Mouse (Mus musculus): ENCODE measurements at regions not wholly inside any gene's neighbourhood (a gene's known extent, or its start where the extent isn't known, plus 50 kb on each side); places are given as distances from the start of the nearest gene placed in this dataset.
A peak's percentile ranks its signal among the peaks of the same experiment; 100 is the strongest.

DNA sequence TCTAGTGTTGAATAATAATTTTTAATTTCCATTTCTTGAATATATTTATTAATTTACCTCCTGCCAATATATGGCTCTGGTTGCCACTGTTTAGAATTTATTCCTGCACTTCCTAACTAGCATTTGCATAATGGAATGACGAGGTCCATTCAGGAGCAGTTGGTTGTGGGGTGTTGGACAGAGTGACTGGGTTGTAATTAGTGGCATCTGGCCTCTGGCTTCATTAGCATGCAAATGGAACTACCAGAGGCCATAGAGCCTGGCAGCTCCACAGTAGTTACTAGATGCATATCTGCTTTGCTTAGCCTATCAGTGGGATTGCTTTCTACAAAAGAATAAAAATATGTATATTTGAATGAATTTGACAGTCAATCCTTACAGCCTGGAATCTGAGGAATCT is 1099.6 kb upstream of the Cdh8 start:
- intact Hi-C loops (cut with DNase I): no loop called here
- DNase-seq (ENCODE audit: low spot score in 2 of 2): no peak

DNA sequence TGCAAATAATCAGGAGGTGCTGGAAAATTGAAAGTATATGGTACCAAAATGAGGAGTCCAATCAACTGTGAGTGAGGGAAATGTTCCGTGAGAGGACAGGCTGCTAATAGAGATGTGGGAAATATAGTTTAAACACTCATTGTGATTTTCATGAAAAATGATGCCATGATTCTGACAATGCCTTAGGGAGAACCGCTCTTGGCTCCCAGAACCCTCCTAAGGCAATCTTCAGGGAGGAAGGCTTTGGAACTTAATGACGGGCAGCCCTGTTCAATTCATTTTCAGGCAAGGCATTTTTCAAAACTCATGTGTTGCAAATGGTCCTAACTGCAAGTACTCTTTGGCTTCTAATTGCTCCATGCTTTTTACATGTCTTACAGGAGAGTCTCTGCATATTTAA is 1098.9 kb upstream of the Cdh8 start:
- intact Hi-C loops (cut with DNase I): no loop called here
- DNase-seq (ENCODE audit: low spot score in 2 of 2): no peak

DNA sequence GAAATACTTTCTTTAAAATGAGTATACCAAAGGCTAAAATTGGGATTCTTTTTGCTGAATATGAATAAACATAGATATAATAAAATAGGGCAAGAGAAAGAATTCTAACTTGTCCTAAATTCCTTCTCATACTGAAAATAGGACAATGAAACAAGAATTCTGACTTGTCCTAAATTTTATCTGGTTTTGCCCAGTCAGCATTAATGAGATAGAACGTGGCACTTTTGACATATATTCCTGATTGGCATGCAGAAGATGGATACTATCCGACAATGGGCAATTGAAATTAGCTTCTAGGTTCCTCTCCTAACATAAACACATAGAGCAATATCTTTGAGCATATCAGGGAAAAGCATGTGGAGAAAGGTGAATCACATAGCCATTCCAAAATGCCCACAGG is 1090.2 kb upstream of the Cdh8 start:
- intact Hi-C loops (cut with DNase I): no loop called here
- DNase-seq (ENCODE audit: low spot score in 2 of 2): no peak

DNA sequence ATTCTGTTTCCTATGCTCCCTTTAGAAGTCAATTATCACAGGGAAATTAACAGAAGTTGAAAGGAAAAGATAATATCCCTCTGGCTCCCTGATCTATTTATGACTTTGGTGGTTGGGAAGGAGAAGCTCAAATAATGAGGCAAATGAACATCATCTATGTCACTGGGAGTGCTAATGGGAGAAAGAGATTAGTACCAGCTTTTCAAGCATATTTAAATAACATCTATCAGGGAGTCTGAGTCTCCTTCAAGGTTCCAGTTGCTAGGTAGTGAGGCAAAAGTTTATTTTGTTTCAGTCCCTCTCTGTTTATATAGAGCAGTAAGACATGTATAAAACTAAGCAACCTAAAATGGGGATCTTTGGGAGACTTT is 1084.1 kb upstream of the Cdh8 start:
- intact Hi-C loops (cut with DNase I): no loop called here
- no peak for DNase-seq (ENCODE audit: low spot score in 2 of 2)

DNA sequence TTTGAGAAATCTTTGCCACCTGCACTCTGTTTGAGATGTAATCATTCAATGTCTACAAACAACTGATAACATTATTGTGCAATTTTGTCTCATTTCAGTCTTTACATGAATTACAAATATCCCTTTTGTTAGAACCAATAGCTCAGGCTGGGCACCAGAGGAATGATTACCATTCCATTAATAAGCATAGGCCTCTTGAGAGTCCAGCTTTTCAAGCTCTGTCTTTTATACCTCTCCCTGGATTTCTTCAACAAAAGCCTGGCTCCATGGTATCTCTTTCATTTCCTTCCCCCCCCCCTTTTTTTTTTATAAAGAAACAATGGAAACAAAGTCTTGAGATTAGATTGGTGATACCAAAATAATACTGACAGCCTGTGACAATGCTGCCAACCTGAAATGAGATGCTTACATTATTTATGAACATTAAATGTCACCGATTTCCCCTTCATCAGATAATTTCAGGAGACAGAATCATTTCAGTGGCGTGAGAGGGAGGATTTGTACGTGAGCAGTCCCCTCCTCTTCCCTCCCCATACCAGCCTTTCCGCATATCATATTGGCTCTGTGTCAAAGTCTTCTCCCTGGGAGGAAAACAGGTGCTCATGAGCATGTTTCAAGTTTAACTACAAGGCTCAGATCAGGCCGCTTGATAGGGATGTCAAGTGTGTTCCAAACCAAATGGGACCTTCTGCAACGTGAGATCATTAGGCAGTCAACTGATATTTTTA is 1083.5 kb upstream of the Cdh8 start:
- intact Hi-C loops (cut with DNase I): no loop called here
- no peak for DNase-seq (ENCODE audit: low spot score in 2 of 2)

DNA sequence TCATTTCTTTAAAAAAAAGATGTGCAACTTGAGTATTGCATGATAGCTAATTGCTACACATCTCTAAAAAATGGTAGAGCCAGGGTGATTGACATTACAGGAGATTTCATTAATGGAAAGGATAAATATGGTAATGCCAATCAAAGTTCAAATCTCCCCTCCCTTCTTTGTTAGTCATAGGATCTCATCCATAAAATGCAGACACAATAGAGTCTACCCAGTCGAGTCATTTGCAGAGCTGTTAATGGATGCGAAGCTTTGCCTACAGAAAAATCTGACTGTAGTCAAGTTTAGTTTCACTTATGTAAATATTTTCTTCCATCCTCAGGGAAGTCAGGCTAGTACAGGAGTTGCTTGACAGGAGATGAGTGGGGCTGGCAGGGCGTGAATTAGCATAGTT is 1078.2 kb upstream of the Cdh8 start:
- intact Hi-C loops (cut with DNase I): no loop called here
- no peak for DNase-seq (ENCODE audit: low spot score in 2 of 2)

DNA sequence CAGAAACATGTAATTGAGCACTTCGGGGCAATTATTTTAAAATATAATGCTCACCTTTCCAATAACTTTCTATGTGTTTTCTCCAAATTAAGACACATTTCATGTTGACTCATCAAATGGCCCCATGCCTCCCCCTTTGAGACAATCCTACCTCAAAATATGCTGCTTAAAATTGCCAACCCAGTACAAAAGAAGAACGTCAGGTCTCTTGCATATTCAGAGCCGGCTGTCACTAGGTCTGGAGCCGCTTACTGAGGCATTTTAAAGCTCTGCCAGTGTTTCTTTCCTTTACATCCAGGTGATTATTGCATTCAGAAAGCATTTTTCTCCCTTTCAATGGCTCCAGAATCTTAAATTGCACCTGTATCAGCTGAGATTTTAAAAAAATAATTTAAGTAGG is 1059.7 kb upstream of the Cdh8 start:
- intact Hi-C loops (cut with DNase I): no loop called here

DNA sequence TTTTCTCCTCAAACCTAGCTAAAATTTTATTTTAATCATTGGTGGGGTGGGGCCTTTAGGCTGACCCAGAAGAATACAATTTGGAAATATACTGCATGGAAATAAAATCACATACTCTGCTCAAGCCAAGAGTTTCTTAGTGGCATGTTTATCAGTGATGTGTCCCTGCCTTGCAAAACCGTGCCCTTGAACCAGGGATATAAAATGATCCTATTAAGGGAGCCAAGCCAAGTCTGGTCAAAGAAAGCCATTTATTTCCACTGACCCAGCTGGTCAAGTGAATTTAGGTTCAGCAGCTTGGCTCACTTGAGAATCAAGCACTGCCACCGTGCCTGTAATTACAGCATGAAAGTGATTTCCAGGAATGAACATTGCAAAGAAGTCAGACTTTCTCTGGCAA is 1035.0 kb upstream of the Cdh8 start:
- no peak for DNase-seq (ENCODE audit: low spot score in 2 of 2)

More for the DNA sequence above, 1059.7 kb upstream of the Cdh8 start:
- DNase-seq (ENCODE audit: low spot score in 2 of 2): peak in 1 of 2 experiments; percentile 5

DNA sequence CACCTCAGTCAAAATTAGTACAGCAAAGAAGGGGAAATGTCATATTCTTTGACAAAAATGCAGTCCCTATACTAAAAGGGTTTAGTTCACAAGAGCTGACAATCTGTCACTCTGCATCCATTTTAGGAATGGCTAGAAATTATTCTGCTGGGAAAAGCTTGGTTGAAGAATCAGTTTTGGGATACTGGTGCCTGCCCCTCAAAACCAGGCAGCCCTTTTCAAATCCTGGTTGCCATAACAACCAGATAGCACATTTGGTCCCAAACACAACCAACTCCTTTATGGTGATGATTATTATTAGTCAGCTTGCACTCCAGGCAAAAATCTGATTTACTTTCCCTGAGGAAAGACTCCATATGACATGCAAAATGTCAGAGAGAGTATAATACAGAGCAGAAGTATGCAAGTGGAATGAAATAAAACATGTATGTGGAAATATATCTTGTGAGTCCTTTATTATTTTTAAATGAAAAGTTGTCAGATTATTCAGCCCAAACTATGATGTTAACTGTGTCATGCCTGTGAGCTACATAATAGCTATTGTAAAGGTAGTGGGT is 1034.2 kb upstream of the Cdh8 start:
- DNase-seq (ENCODE audit: low spot score in 2 of 2): no peak
- intact Hi-C loops (cut with DNase I): no loop called here

More for the DNA sequence above, 1035.0 kb upstream of the Cdh8 start:
- intact Hi-C loops (cut with DNase I): no loop called here

DNA sequence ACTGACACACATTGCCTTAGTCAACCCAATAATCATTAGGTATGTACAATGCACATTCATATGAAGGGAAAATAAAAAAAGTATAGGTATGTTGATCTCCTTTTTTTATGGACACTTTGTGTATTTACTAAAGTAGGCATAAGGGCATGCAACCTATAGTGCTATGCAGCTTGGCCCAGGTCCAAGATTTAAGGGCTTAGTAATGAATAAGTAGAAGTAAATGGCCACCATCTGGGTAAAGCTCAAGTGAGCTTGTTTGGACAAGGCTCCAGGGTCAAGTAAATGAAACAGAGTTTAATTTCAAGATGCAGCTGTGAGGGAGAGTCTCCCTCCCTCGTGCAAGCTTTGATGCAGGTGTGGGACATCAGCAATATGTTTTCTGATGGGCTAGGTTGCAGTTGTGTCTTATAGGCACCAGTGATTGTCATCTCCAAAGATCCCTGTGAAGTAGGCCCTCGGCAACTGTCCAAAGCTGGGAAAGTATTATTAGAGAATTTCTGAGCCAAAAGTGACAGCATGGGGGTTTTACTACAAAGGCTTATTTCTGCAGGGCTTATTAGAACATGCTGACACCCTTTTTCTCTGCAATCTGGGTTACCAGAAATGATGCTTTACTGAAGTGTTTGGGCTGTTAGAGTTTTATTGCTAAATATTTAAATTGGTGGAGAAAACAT is 1030.5 kb upstream of the Cdh8 start:
- intact Hi-C loops (cut with DNase I): no loop called here
- DNase-seq (ENCODE audit: low spot score in 2 of 2): peak in 1 of 2 experiments; percentile 5
